Mouse (Mus musculus) MEL (cell line): ENCODE measurements around the gene Elobl. TPM values are rescaled to one million over a fixed set of nuclear protein-coding genes. Genes with fewer than 3 reads are reported as not detected.

ENCODE experiments used
- DNase-seq: peaks from one replicate; pipeline ENCODE4 v3.0.0; 2011; ENCODE audit warnings: low read depth, low spot score
- H3K27ac ChIP-seq: 2 replicates; pipeline ENCODE4 v1.5.1; 2012; ENCODE audit warnings: low read depth, mild to moderate bottlenecking, control low read depth, low read length, moderate library complexity; ENCODE audit not compliant: control insufficient read depth
- H3K27me3 ChIP-seq, 2 experiments: fragments of 150-350 bp in 1 of 2; sonication (generic) in 1 of 2; 2 replicates each; pipeline ENCODE4 v1.6.1; 2012; ENCODE audit warnings: low read length in 2 of 2, mild to moderate bottlenecking in 2 of 2, improper control_type of control experiment in 1 of 2, moderate library complexity in 1 of 2; ENCODE audit not compliant: insufficient read depth in 2 of 2, control insufficient read depth in 1 of 2
- H3K36me3 ChIP-seq, 2 experiments: 2 replicates each; pipeline ENCODE4 v1.6.1; 2012 to 2014; ENCODE audit warnings: low read length in 2 of 2, improper control_type of control experiment in 1 of 2, inconsistent platforms in 1 of 2, mild to moderate bottlenecking in 1 of 2; ENCODE audit not compliant: insufficient read depth in 2 of 2, control insufficient read depth in 1 of 2
- H3K4me1 ChIP-seq, 2 experiments: fragments of 150-350 bp in 1 of 2; sonication (generic) in 1 of 2; 2 replicates each; pipeline ENCODE4 v1.6.1; 2012; ENCODE audit warnings: low read length in 2 of 2, improper control_type of control experiment in 1 of 2, mild to moderate bottlenecking in 1 of 2; ENCODE audit not compliant: insufficient read depth in 2 of 2, control insufficient read depth in 1 of 2
- H3K4me3 ChIP-seq, 2 experiments: fragments of 150-350 bp in 1 of 2; sonication (generic) in 1 of 2; 2 replicates each; pipeline ENCODE4 v1.5.1; 2012; ENCODE audit warnings: low read depth in 2 of 2, low read length in 2 of 2, mild to moderate bottlenecking in 2 of 2, moderate library complexity in 2 of 2, control low read depth in 1 of 2, improper control_type of control experiment in 1 of 2; ENCODE audit not compliant: control insufficient read depth in 1 of 2, insufficient read depth in 1 of 2
- H3K79me2 ChIP-seq: 2 replicates; pipeline ENCODE4 v1.6.1; 2012; ENCODE audit warnings: mild to moderate bottlenecking, low read length, moderate library complexity; ENCODE audit not compliant: control insufficient read depth, poor library complexity, insufficient read depth
- H3K9ac ChIP-seq: 2 replicates; pipeline ENCODE4 v1.6.1; 2012; ENCODE audit warnings: low read depth, mild to moderate bottlenecking, control low read depth, low read length, moderate library complexity; ENCODE audit not compliant: control insufficient read depth, poor library complexity, severe bottlenecking
- H3K9me3 ChIP-seq: fragments of 150-350 bp; sonication (generic); replicated peaks from 2 replicates; pipeline ENCODE4 v1.6.1; 2012; ENCODE audit warnings: mild to moderate bottlenecking, low read length, improper control_type of control experiment, moderate library complexity; ENCODE audit not compliant: insufficient read depth
- BHLHE40 ChIP-seq: IDR thresholded peaks from 2 replicates; pipeline ENCODE4 v1.6.1; 2012; ENCODE audit warnings: low read depth, mild to moderate bottlenecking, inconsistent platforms, low read length, improper control_type of control experiment, borderline replicate concordance
- E2F4 ChIP-seq: IDR thresholded peaks from 2 replicates; pipeline ENCODE4 v1.6.1; 2011; ENCODE audit warnings: low read depth, low read length, improper control_type of control experiment, borderline replicate concordance
- ELF1 ChIP-seq: IDR thresholded peaks from 2 replicates; pipeline ENCODE4 v1.6.1; 2014; ENCODE audit warnings: low read depth, mild to moderate bottlenecking, inconsistent platforms, low read length, improper control_type of control experiment, moderate library complexity
- EP300 ChIP-seq, 2 experiments: IDR thresholded peaks; 2 replicates each; pipeline ENCODE4 v1.6.1; 2011; ENCODE audit warnings: improper control_type of control experiment in 2 of 2, low read length in 2 of 2, low read depth in 1 of 2, mild to moderate bottlenecking in 1 of 2
- ETS1 ChIP-seq: IDR thresholded peaks from 2 replicates; pipeline ENCODE4 v1.6.1; 2012; ENCODE audit warnings: low read depth, mild to moderate bottlenecking, inconsistent platforms, low read length, improper control_type of control experiment, moderate library complexity
- GABPA ChIP-seq: IDR thresholded peaks from 2 replicates; pipeline ENCODE4 v1.6.1; 2012; ENCODE audit warnings: low read depth, mild to moderate bottlenecking, inconsistent platforms, low read length, improper control_type of control experiment, moderate library complexity
- HCFC1 ChIP-seq: IDR thresholded peaks from 2 replicates; pipeline ENCODE4 v1.6.1; 2012; ENCODE audit warnings: low read depth, mild to moderate bottlenecking, inconsistent platforms, low read length, improper control_type of control experiment, moderate library complexity
- KAT2A ChIP-seq: conservative IDR thresholded peaks from 2 replicates; pipeline ENCODE4 v1.6.1; 2012; ENCODE audit warnings: low read depth, low read length, improper control_type of control experiment, inconsistent platforms
- MAZ ChIP-seq: IDR thresholded peaks from 2 replicates; pipeline ENCODE4 v1.6.1; 2012; ENCODE audit warnings: low read depth, mild to moderate bottlenecking, inconsistent platforms, low read length, improper control_type of control experiment
- MEF2A ChIP-seq: IDR thresholded peaks from 2 replicates; pipeline ENCODE4 v1.6.1; 2014; ENCODE audit warnings: low read depth, mild to moderate bottlenecking, inconsistent platforms, low read length, improper control_type of control experiment; ENCODE audit not compliant: poor library complexity, insufficient replicate concordance, severe bottlenecking; ENCODE audit errors: extremely low read depth
- MYB ChIP-seq: IDR thresholded peaks from 2 replicates; pipeline ENCODE4 v1.6.1; 2011; ENCODE audit warnings: mild to moderate bottlenecking, low read depth, low read length, improper control_type of control experiment
- MYC ChIP-seq: IDR thresholded peaks from 2 replicates; pipeline ENCODE4 v1.6.1; 2011; ENCODE audit warnings: low read depth, mild to moderate bottlenecking, low read length, improper control_type of control experiment, moderate library complexity
- NRF1 ChIP-seq: IDR thresholded peaks from 2 replicates; pipeline ENCODE4 v1.6.1; 2014; ENCODE audit warnings: low read depth, mild to moderate bottlenecking, inconsistent platforms, low read length, improper control_type of control experiment, moderate library complexity; ENCODE audit not compliant: poor library complexity, insufficient read depth, severe bottlenecking
- POLR2A ChIP-seq, 2 experiments: IDR thresholded peaks; 2 replicates each; pipeline ENCODE4 v1.6.1; 2011 to 2012; ENCODE audit warnings: low read length in 2 of 2, mild to moderate bottlenecking in 2 of 2, control low read depth in 1 of 2, improper control_type of control experiment in 1 of 2, low read depth in 1 of 2, moderate library complexity in 1 of 2; ENCODE audit not compliant: control insufficient read depth in 1 of 2, insufficient read depth in 1 of 2, poor library complexity in 1 of 2
- RCOR1 ChIP-seq: IDR thresholded peaks from 2 replicates; pipeline ENCODE4 v1.6.1; 2012; ENCODE audit warnings: low read depth, mild to moderate bottlenecking, inconsistent platforms, low read length, improper control_type of control experiment
- SIN3A ChIP-seq: IDR thresholded peaks from 2 replicates; pipeline ENCODE4 v1.6.1; 2012; ENCODE audit warnings: low read length, improper control_type of control experiment, inconsistent platforms
- SMC3 ChIP-seq: IDR thresholded peaks from 2 replicates; pipeline ENCODE4 v1.6.1; 2011; ENCODE audit warnings: low read depth, low read length, improper control_type of control experiment
- TBP ChIP-seq: IDR thresholded peaks from 2 replicates; pipeline ENCODE4 v1.8.0; 2011; ENCODE audit warnings: low read depth, low read length, improper control_type of control experiment
- TCF12 ChIP-seq: IDR thresholded peaks from 2 replicates; pipeline ENCODE4 v1.6.1; 2014; ENCODE audit warnings: low read depth, mild to moderate bottlenecking, inconsistent platforms, low read length, improper control_type of control experiment, moderate library complexity
- UBTF ChIP-seq: IDR thresholded peaks from 2 replicates; pipeline ENCODE4 v1.6.1; 2012; ENCODE audit warnings: low read depth, mild to moderate bottlenecking, inconsistent platforms, low read length, improper control_type of control experiment, moderate library complexity, borderline replicate concordance; ENCODE audit not compliant: insufficient read depth
- USF1 ChIP-seq: IDR thresholded peaks from 2 replicates; pipeline ENCODE4 v1.6.1; 2014; ENCODE audit warnings: low read depth, mild to moderate bottlenecking, inconsistent platforms, low read length, improper control_type of control experiment, moderate library complexity
- USF2 ChIP-seq, 2 experiments: IDR thresholded peaks; 2 replicates each; pipeline ENCODE4 v1.6.1; 2011 to 2012; ENCODE audit warnings: improper control_type of control experiment in 2 of 2, low read length in 2 of 2, borderline replicate concordance in 1 of 2, inconsistent platforms in 1 of 2, low read depth in 1 of 2, mild to moderate bottlenecking in 1 of 2; ENCODE audit not compliant: insufficient read depth in 1 of 2
- ZC3H11A ChIP-seq: IDR thresholded peaks from 2 replicates; pipeline ENCODE4 v1.6.1; 2012; ENCODE audit warnings: low read depth, mild to moderate bottlenecking, inconsistent platforms, low read length, improper control_type of control experiment
- ZKSCAN1 ChIP-seq: IDR thresholded peaks from 2 replicates; pipeline ENCODE4 v1.6.1; 2012; ENCODE audit warnings: low read depth, mild to moderate bottlenecking, inconsistent platforms, low read length, improper control_type of control experiment, moderate library complexity
- ZMIZ1 ChIP-seq: IDR thresholded peaks from 2 replicates; pipeline ENCODE4 v1.6.1; 2012; ENCODE audit warnings: low read depth, mild to moderate bottlenecking, inconsistent platforms, low read length, improper control_type of control experiment, moderate library complexity
- ZNF384 ChIP-seq: IDR thresholded peaks from 2 replicates; pipeline ENCODE4 v1.6.1; 2012; ENCODE audit warnings: low read depth, mild to moderate bottlenecking, inconsistent platforms, low read length, improper control_type of control experiment
- polyA plus RNA-seq, 2 experiments: library from polyadenylated mRNA; stranded (reverse) in 1 of 2; unstranded in 1 of 2; fragments of >175 nt in 1 of 2; fragments of >200 nt in 1 of 2; gene quantifications; 2 replicates each; pipeline versions ENCODE4 v1.2.1 to v1.2.4; 2012; ENCODE audit warnings: low replicate concordance in 2 of 2, low read depth in 1 of 2; ENCODE audit not compliant: insufficient read length in 2 of 2, insufficient read depth in 1 of 2, missing spikeins in 1 of 2
- total RNA-seq: library from RNA; depleted of rRNA; stranded (reverse); fragments of 300-350 nt; gene quantifications from 2 replicates; pipeline ENCODE4 v1.2.3, GENCODE M21; 2012

Elobl gene
- total and polyA plus RNA-seq, 3 experiments, result 0.58 to 0.72 TPM; not detected in 1

- H3K4me3 ChIP-seq, result peak overlapping the region; percentile 43 to 59
- no peaks in the 10 kb centered on the region for H3K9me3 ChIP-seq
- H3K9ac ChIP-seq, result peak overlapping the region; percentile 63
- peaks cover 9 to 15% of the 10 kb centered on the region in 2 experiments; a peak in 3 of 4 replicates for H3K4me1 ChIP-seq
- no peaks in the 10 kb centered on the region for H3K27me3 ChIP-seq
- peaks cover 0 to 16% of the 10 kb centered on the region in 2 experiments; a peak in 3 of 4 replicates for H3K36me3 ChIP-seq
- no peak for DNase-seq
- no peaks in the 10 kb centered on the region for H3K79me2 ChIP-seq
- peak overlapping the region; percentile 14 for H3K27ac ChIP-seq
- TF ChIP-seq TBP (no peak), POLR2A (IDR thresholded peaks at IDR 0.05; ENCODE audit: control insufficient read depth in 1 of 2, insufficient read depth in 1 of 2, low read depth in 1 of 2, low read length in 2 of 2, poor library complexity in 1 of 2) (no peak), RCOR1 (0 out of 2 replicates have a peak, but pooled peaks have one; percentile 8), E2F4 (no peak), EP300 (IDR thresholded peaks at IDR 0.05; ENCODE audit: low read depth in 1 of 2, low read length in 2 of 2) (no peak)
These were observed 16.0 kb downstream of the Elobl start for GRCm38 (mm10) chr11:88950640-88951250.

- DNase-seq, result peak; percentile 79
- Histone ChIP-seq H3K9ac (peak overlapping the region; percentile 63), H3K79me2 (no peaks in the 10 kb centered on the region), H3K4me3 (peak overlapping the region; percentile 43 to 59), H3K27ac (peak overlapping the region; percentile 72), H3K36me3 (peaks cover 0 to 13% of the 10 kb centered on the region in 2 experiments; a peak in 2 of 4 replicates), H3K9me3 (no peaks in the 10 kb centered on the region), H3K4me1 (peaks cover 6 to 15% of the 10 kb centered on the region in 2 experiments; a peak in 3 of 4 replicates), H3K27me3 (no peaks in the 10 kb centered on the region)
- TF ChIP-seq NRF1 (no peak), ELF1 (0 out of 2 replicates have a peak, but pooled peaks have one; percentile 11), MYB (no peak), ZNF384 (no peak), USF2 (IDR thresholded peaks at IDR 0.05; ENCODE audit: borderline replicate concordance in 1 of 2, insufficient read depth in 1 of 2, low read depth in 1 of 2, low read length in 2 of 2) (no peak), HCFC1 (no peak), BHLHE40 (peak; percentile 44; the same call in 1 of the 2 replicates), TCF12 (no peak), ZC3H11A (no peak), UBTF (no peak), GABPA (no peak), POLR2A (IDR thresholded peaks at IDR 0.05; ENCODE audit: control insufficient read depth in 1 of 2, insufficient read depth in 1 of 2, low read depth in 1 of 2, low read length in 2 of 2, poor library complexity in 1 of 2) (no peak), TBP (0 out of 2 replicates have a peak, but pooled peaks have one; percentile 32), SIN3A (peak; percentile 17; the same call in 1 of the 2 replicates), MYC (no peak), KAT2A (no peak), ETS1 (no peak; the same call in 1 of the 2 replicates), ZKSCAN1 (no peak), MAZ (peak; percentile 56; the same call in 1 of the 2 replicates), SMC3 (no peak), MEF2A (no peak), USF1 (0 out of 2 replicates have a peak, but pooled peaks have one; percentile 32), ZMIZ1 (no peak)
These were observed 16.7 kb downstream of the Elobl start for GRCm38 (mm10) chr11:88949802-88950639.
